Mouse (Mus musculus) CH12.LX (cell line): ENCODE measurements around the gene Depdc1b. TPM values are rescaled to one million over a fixed set of nuclear protein-coding genes. Genes with fewer than 3 reads are reported as not detected.

ENCODE experiments used
- DNase-seq: peaks from one replicate; pipeline ENCODE4 v3.0.0-alpha.2; 2013; ENCODE audit errors: extremely low read depth
- H3K27ac ChIP-seq: 2 replicates; pipeline ENCODE4 v1.5.1; 2012; ENCODE audit warnings: low read depth, mild to moderate bottlenecking, control low read depth, moderate library complexity; ENCODE audit not compliant: insufficient read depth
- H3K27me3 ChIP-seq: replicated peaks from 2 replicates; pipeline ENCODE3; 2012; ENCODE audit warnings: inconsistent platforms
- H3K36me3 ChIP-seq, 2 experiments: replicated peaks in 1 of 2; 2 replicates each; pipeline versions ENCODE3 to v1.6.1; 2012; ENCODE audit warnings: inconsistent platforms in 1 of 2, low read length in 1 of 2, mild to moderate bottlenecking in 1 of 2, mixed read lengths in 1 of 2, moderate library complexity in 1 of 2; ENCODE audit not compliant: control insufficient read depth in 1 of 2, insufficient read depth in 1 of 2
- H3K4me1 ChIP-seq, 2 experiments: 2 replicates each; pipeline ENCODE4 v1.6.1; 2012; ENCODE audit warnings: inconsistent platforms in 1 of 2, moderate library complexity in 1 of 2; ENCODE audit not compliant: insufficient read depth in 2 of 2, control insufficient read depth in 1 of 2
- H3K4me2 ChIP-seq: 2 replicates; pipeline ENCODE4 v1.6.1; 2012; ENCODE audit warnings: low read depth, mild to moderate bottlenecking, control low read depth; ENCODE audit not compliant: poor library complexity, insufficient read depth, severe bottlenecking
- H3K4me3 ChIP-seq, 3 experiments: fragments of 150-350 bp in 1 of 3; sonication (generic) in 1 of 3; replicated peaks in 1 of 3; 2 replicates each; pipeline versions ENCODE3 to v1.5.1; 2011 to 2012; ENCODE audit warnings: low read depth in 2 of 3, low read length in 2 of 3, mild to moderate bottlenecking in 2 of 3, moderate library complexity in 2 of 3, control low read depth in 1 of 3, improper control_type of control experiment in 1 of 3, inconsistent platforms in 1 of 3, mixed read lengths in 1 of 3; ENCODE audit not compliant: poor library complexity in 1 of 3
- H3K79me2 ChIP-seq: replicated peaks from 2 replicates; pipeline ENCODE4 v1.6.1; 2012; ENCODE audit warnings: mild to moderate bottlenecking, moderate library complexity; ENCODE audit not compliant: control insufficient read depth, poor library complexity, insufficient read depth, severe bottlenecking; ENCODE audit errors: extremely low read depth
- H3K9ac ChIP-seq: 2 replicates; pipeline ENCODE4 v1.6.1; 2012; ENCODE audit warnings: low read depth, mild to moderate bottlenecking, control low read depth, moderate library complexity; ENCODE audit not compliant: insufficient read depth
- H3K9me3 ChIP-seq: replicated peaks from 2 replicates; pipeline ENCODE3; 2012; ENCODE audit warnings: low read length, inconsistent platforms, mixed read lengths
- CHD2 ChIP-seq: IDR thresholded peaks from 2 replicates; pipeline ENCODE4 v1.6.1; 2011; ENCODE audit warnings: low read length, improper control_type of control experiment
- CTCF ChIP-seq, 2 experiments: IDR thresholded peaks in 1 of 2; conservative IDR thresholded peaks in 1 of 2; 2 replicates each; pipeline ENCODE4 v1.5.1; 2011 to 2012; ENCODE audit warnings: low read depth in 2 of 2, low read length in 2 of 2, improper control_type of control experiment in 1 of 2, inconsistent platforms in 1 of 2, mild to moderate bottlenecking in 1 of 2, moderate library complexity in 1 of 2
- ELF1 ChIP-seq: IDR thresholded peaks from 2 replicates; pipeline ENCODE4 v1.6.1; 2014; ENCODE audit warnings: low read depth, mild to moderate bottlenecking, inconsistent platforms, low read length, improper control_type of control experiment
- EP300 ChIP-seq: IDR thresholded peaks from 2 replicates; pipeline ENCODE4 v1.6.1; 2011; ENCODE audit warnings: low read length, improper control_type of control experiment
- ETS1 ChIP-seq: conservative IDR thresholded peaks from 2 replicates; pipeline ENCODE4 v1.6.1; 2012; ENCODE audit warnings: low read depth, mild to moderate bottlenecking, inconsistent platforms, low read length, improper control_type of control experiment, moderate library complexity
- GABPA ChIP-seq: IDR thresholded peaks from 2 replicates; pipeline ENCODE4 v1.6.1; 2012; ENCODE audit warnings: low read depth, low read length, improper control_type of control experiment, inconsistent platforms; ENCODE audit not compliant: insufficient replicate concordance
- HCFC1 ChIP-seq: IDR thresholded peaks from 2 replicates; pipeline ENCODE4 v1.6.1; 2012; ENCODE audit warnings: low read depth, mild to moderate bottlenecking, inconsistent platforms, low read length, improper control_type of control experiment
- IRF4 ChIP-seq: IDR thresholded peaks from 2 replicates; pipeline ENCODE4 v1.6.1; 2014; ENCODE audit warnings: low read depth, mild to moderate bottlenecking, inconsistent platforms, low read length, improper control_type of control experiment
- KAT2A ChIP-seq: IDR thresholded peaks from 2 replicates; pipeline ENCODE4 v1.6.1; 2012; ENCODE audit warnings: low read length, improper control_type of control experiment, inconsistent platforms; ENCODE audit not compliant: insufficient replicate concordance
- MAFK ChIP-seq: IDR thresholded peaks from 2 replicates; pipeline ENCODE4 v1.6.1; 2011; ENCODE audit warnings: low read length, improper control_type of control experiment; ENCODE audit not compliant: insufficient replicate concordance
- MAX ChIP-seq: IDR thresholded peaks from 2 replicates; pipeline ENCODE4 v1.6.1; 2011; ENCODE audit warnings: low read length, improper control_type of control experiment
- MAZ ChIP-seq: IDR thresholded peaks from 2 replicates; pipeline ENCODE4 v1.6.1; 2012; ENCODE audit warnings: low read depth, mild to moderate bottlenecking, inconsistent platforms, low read length, improper control_type of control experiment, moderate library complexity
- MEF2A ChIP-seq: IDR thresholded peaks from 2 replicates; pipeline ENCODE4 v1.6.1; 2014; ENCODE audit warnings: low read depth, mild to moderate bottlenecking, inconsistent platforms, low read length, improper control_type of control experiment, borderline replicate concordance
- MXI1 ChIP-seq: IDR thresholded peaks from 2 replicates; pipeline ENCODE4 v1.6.1; 2011; ENCODE audit warnings: mild to moderate bottlenecking, low read depth, low read length, improper control_type of control experiment
- NELFE ChIP-seq: IDR thresholded peaks from 2 replicates; pipeline ENCODE4 v1.6.1; 2011; ENCODE audit warnings: low read depth, low read length, improper control_type of control experiment
- NRF1 ChIP-seq: IDR thresholded peaks from 2 replicates; pipeline ENCODE4 v1.6.1; 2014; ENCODE audit warnings: low read depth, mild to moderate bottlenecking, inconsistent platforms, low read length, improper control_type of control experiment, moderate library complexity
- PAX5 ChIP-seq: IDR thresholded peaks from 2 replicates; pipeline ENCODE4 v1.6.1; 2012; ENCODE audit warnings: low read length, inconsistent platforms, mixed read lengths
- POLR2AphosphoS2 ChIP-seq: IDR thresholded peaks from 2 replicates; pipeline ENCODE4 v1.6.1; 2011; ENCODE audit warnings: low read depth, low read length, improper control_type of control experiment
- RAD21 ChIP-seq: IDR thresholded peaks from 2 replicates; pipeline ENCODE4 v1.6.1; 2011; ENCODE audit warnings: low read depth, mild to moderate bottlenecking, low read length, improper control_type of control experiment, moderate library complexity
- RCOR1 ChIP-seq: conservative IDR thresholded peaks from 2 replicates; pipeline ENCODE4 v1.6.1; 2012; ENCODE audit warnings: low read depth, mild to moderate bottlenecking, inconsistent platforms, low read length, improper control_type of control experiment
- SIN3A ChIP-seq: IDR thresholded peaks from 2 replicates; pipeline ENCODE4 v1.6.1; 2012; ENCODE audit warnings: low read length, improper control_type of control experiment, inconsistent platforms
- SMC3 ChIP-seq: IDR thresholded peaks from 2 replicates; pipeline ENCODE4 v1.6.1; 2011; ENCODE audit warnings: low read depth, low read length, improper control_type of control experiment
- TCF12 ChIP-seq: IDR thresholded peaks from 2 replicates; pipeline ENCODE4 v1.6.1; 2014; ENCODE audit warnings: low read depth, mild to moderate bottlenecking, inconsistent platforms, low read length, improper control_type of control experiment
- UBTF ChIP-seq: IDR thresholded peaks from 2 replicates; pipeline ENCODE4 v1.6.1; 2012; ENCODE audit warnings: low read depth, mild to moderate bottlenecking, inconsistent platforms, low read length, improper control_type of control experiment, moderate library complexity
- USF2 ChIP-seq: conservative IDR thresholded peaks from 2 replicates; pipeline ENCODE4 v1.6.1; 2011; ENCODE audit warnings: low read depth, low read length, improper control_type of control experiment
- ZC3H11A ChIP-seq: IDR thresholded peaks from 2 replicates; pipeline ENCODE4 v1.6.1; 2012; ENCODE audit warnings: low read depth, mild to moderate bottlenecking, inconsistent platforms, low read length, improper control_type of control experiment
- ZNF384 ChIP-seq: IDR thresholded peaks from 2 replicates; pipeline ENCODE4 v1.6.1; 2012; ENCODE audit warnings: low read depth, low read length, improper control_type of control experiment, inconsistent platforms
- dilution Hi-C: fragments of 300-500 bp; cut with MboI; formaldehyde crosslinking; loops from 2 replicates; pipeline ENCODE4 v1.14.3; 2020; ENCODE audit warnings: low sequenced_read_pairs; ENCODE audit not compliant: extremely low pct_unique_long_range_greater_than_20kb, extremely low pct_ligation_motif_present
- in situ Hi-C: fragments of 300-500 bp; cut with MboI; formaldehyde crosslinking; loops from 3 replicates; pipeline ENCODE4 v1.14.3; 2019; ENCODE audit warnings: low sequenced_read_pairs, low pct_ligation_motif_present, low pct_unique_long_range_greater_than_20kb, mixed read lengths
- polyA plus RNA-seq: library from polyadenylated mRNA; unstranded; fragments of >175 nt; gene quantifications from 2 replicates; pipeline ENCODE4 v1.2.1, GENCODE M21; 2012; ENCODE audit warnings: low read depth; ENCODE audit not compliant: insufficient read length
- total RNA-seq, 2 experiments: library from RNA; depleted of rRNA; stranded (reverse); fragments of 300-350 nt in 1 of 2; fragments of >200 nt in 1 of 2; gene quantifications; 2 replicates each; pipeline ENCODE4 v1.2.3; 2012 to 2014

The Depdc1b gene
- total and polyA plus RNA-seq, 3 experiments = 11.1 to 17.8 (median 15.7) TPM

DNA sequence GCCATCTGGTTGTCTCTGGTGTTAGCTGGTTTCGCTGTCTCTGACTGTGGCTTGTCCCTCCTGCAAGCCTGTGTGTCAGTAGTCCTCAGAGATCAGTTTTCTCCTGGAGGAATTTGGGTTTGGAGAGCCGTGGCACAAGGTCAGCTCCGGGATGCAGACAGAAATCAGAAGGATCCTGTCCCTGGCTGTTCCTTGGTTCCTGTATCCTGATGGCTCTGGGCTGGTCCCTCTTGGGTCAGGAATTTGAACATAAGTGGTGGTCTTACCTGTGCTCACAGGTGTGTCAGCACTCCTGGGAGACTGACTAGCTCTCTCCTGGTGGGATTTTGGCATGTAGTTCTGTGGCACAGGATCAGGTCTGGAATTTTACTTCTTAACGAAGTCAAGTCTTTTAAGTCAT lies 29.6 kb downstream of the Depdc1b start:
- DNase-seq = no peak
- dilution Hi-C loops (no loop called here), in situ Hi-C loops (no loop called here)
- Histone ChIP-seq H3K4me1 (peaks cover 5 to 31% of the 10 kb centered on the region in 2 experiments; a peak in 3 of 4 replicates), H3K27me3 (no peaks in the 10 kb centered on the region), H3K4me2 (no peak overlapping the region), H3K36me3 (peaks cover 0 to 17% of the 10 kb centered on the region in 2 experiments), H3K9ac (no peak overlapping the region), H3K4me3 (no peak overlapping the region), H3K79me2 (0 out of 2 replicates have a peak, but pooled peaks cover 2% of the 10 kb centered on the region), H3K27ac (no peak overlapping the region), H3K9me3 (no peaks in the 10 kb centered on the region)
- TF ChIP-seq KAT2A (no peak), MAFK (no peak)

DNA sequence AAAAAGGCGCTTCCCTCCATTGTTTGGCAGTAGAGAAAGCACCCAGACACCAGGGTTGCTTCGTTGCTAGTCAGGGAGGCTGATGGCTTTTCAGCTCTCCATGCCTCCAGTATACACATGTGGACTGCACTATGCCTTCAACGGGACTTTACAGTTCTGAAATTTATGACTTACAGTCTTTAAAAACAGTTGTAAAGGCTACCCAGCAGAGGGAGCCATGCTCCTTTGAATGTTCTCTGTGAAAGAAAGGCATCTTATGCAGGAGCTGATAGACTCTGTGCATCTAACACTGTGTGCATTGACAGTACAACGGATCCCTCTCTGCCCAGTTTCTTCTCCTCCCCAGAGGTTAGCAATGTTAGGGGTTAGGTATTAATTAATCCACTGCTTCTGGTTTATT lies 30.9 kb downstream of the Depdc1b start:
- Histone ChIP-seq H3K9ac (no peak overlapping the region), H3K9me3 (no peaks in the 10 kb centered on the region), H3K27me3 (no peaks in the 10 kb centered on the region), H3K79me2 (0 out of 2 replicates have a peak, but pooled peaks cover 2% of the 10 kb centered on the region), H3K4me2 (no peak overlapping the region)
- in situ Hi-C loops = no loop called here
- DNase-seq = peak; percentile 77
- TF ChIP-seq ETS1 (no peak), KAT2A (no peak), ELF1 (no peak), TCF12 (no peak), NRF1 (no peak), CTCF (conservative IDR thresholded peaks at IDR 0.05 in 1 of 2, IDR thresholded peaks at IDR 0.05 in 1 of 2; ENCODE audit: low read depth in 2 of 2, low read length in 2 of 2) (peak in 1 of 2 experiments; percentile 88; a peak in 2 of 4 replicates), ZNF384 (no peak), HCFC1 (no peak), PAX5 (no peak), MAZ (no peak), MXI1 (no peak), EP300 (no peak), POLR2AphosphoS2 (no peak), NELFE (no peak), CHD2 (no peak), USF2 (no peak), UBTF (no peak), MAFK (no peak), GABPA (no peak), ZC3H11A (0 out of 2 replicates have a peak, but pooled peaks have one; percentile 12), RAD21 (peak; percentile 93), MEF2A (no peak), SIN3A (no peak), RCOR1 (no peak), MAX (no peak), IRF4 (no peak), SMC3 (peak; percentile 82)
- TF ChIP-seq, all 38 proteins: peak for 4
- peaks cover 0 to 13% of the 10 kb centered on the region in 2 experiments for H3K36me3 ChIP-seq
- dilution Hi-C loops = no loop called here
- H3K4me1 ChIP-seq = peaks cover 5 to 23% of the 10 kb centered on the region in 2 experiments; a peak in 3 of 4 replicates
- no peak overlapping the region for H3K27ac ChIP-seq
- H3K4me3 ChIP-seq = no peak overlapping the region
